Mouse (Mus musculus): ENCODE data around the gene Tmem163. TPM values are rescaled to one million over a fixed set of nuclear protein-coding genes. Genes with fewer than 3 reads are reported as not detected.

Gene Tmem163
- polyA plus RNA-seq, 1 experiment from 2014 or later, result 31.6 TPM

Other genes with a start within 250 kb of the Tmem163 start
- gene Acmsd, start 49.9 kb upstream of the Tmem163 start, polyA plus RNA-seq (2014; fragmentation: Nextera tagmentation; extraction: Ambion mirVana), result 0.12 and 0.55 TPM in 2 replicates
- gene Ccnt2, start 94.6 kb upstream of the Tmem163 start, polyA plus RNA-seq (2014; fragmentation: Nextera tagmentation; extraction: Ambion mirVana), result 61.6 and 62.2 TPM in 2 replicates
- gene Map3k19, start 175.5 kb upstream of the Tmem163 start, polyA plus RNA-seq (2014; fragmentation: Nextera tagmentation; extraction: Ambion mirVana), result not detected in 2 replicates
- 29.7 and 30.1 TPM in 2 replicates for gene Rab3gap1, start 189.2 kb upstream of the Tmem163 start, polyA plus RNA-seq (2014; fragmentation: Nextera tagmentation; extraction: Ambion mirVana)